17 mouse cellular contexts compared by ENCODE assay signal in the genomic region with DNA sequence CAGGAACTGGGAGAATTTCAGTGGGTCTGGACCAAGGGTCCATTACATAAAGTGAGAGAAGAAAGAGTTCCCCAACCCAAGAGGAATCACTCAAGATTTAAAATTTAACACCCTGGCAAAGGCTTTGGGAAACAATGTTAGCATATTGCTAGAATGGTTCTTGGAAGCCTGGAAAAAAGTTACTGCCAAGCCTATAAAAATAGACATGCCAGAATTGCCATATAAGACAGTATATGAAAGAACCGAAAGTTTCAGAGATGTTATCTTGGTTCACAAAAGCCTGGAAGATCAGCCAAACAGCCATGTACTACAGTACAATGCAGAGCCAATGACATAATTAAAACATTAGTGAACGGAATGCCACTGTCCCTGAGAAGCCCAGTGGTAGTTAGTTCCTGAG.
DNase-seq lines count a peak whose midpoint lies in the region; ATAC-seq lines count a peak whose summit lies in the region.
"Had no signal": no experiment of that assay in that cellular context is flagged by ENCODE, and none has a peak within 500 bp of the region (broad histone marks: within the 10 kb centered on the region; RNA-seq: fewer than 3 reads in every experiment).

No protein-coding gene starts in this region.

- DNase-seq in frontal cortex, postnatal 14 days (ENCODE audit: low spot score in 2 of 2) = no peak
- peak; percentile 58 for DNase-seq in brain, adult 2 months (ENCODE audit: low read depth, low spot score)
- peak; percentile 51 for DNase-seq in fat pad, adult 2 months (ENCODE audit: extremely low read depth, low read depth, low spot score)
- peak; percentile 46 for DNase-seq in telencephalon, adult 2 months (ENCODE audit: low read depth, low spot score)
- DNase-seq in urinary bladder, postnatal 4 days (ENCODE audit: low spot score in 2 of 2) = no peak
- DNase-seq in heart, adult 18-20 months = no peak
- DNase-seq: adrenal gland, adult 2 months; adrenal gland, postnatal 10 days; adrenal gland, postnatal 25 days; cerebellum, adult 11-12 months; cerebellum, adult 2 months; cerebellum, adult 9-10 months; cerebellum, postnatal 10 days; cerebellum, postnatal 25 days had no signal

- peak; percentile 86 for ATAC-seq in frontal cortex, adult (ENCODE audit: low TSS enrichment)
- ATAC-seq: forebrain, embryonic 13.5 days; forebrain, embryonic 15.5 days had no signal

Comparison
In these comparisons a context has a peak if more than half of its experiments do, and no peak if none do; other contexts are left out.
1. DNase-seq: peak in brain, adult 2 months (single experiment), fat pad, adult 2 months (single experiment) and telencephalon, adult 2 months (single experiment); none in frontal cortex, postnatal 14 days (0 of 2), urinary bladder, postnatal 4 days (0 of 2) and heart, adult 18-20 months (0 of 2).